Mouse (Mus musculus): ENCODE data around the gene Ager.

- TF ChIP-seq CTCF (conservative IDR thresholded peaks at IDR 0.05; ENCODE audit: low read length) (no peak), POU5F1 (IDR thresholded peaks at IDR 0.05; ENCODE audit: borderline replicate concordance, low read length) (no peak), NANOG (IDR thresholded peaks at IDR 0.05; ENCODE audit: borderline replicate concordance, low read length) (no peak)
These were observed 21.1 kb upstream of the Ager start for GRCm38 (mm10) chr17:34576577-34576976.
